Mouse (Mus musculus): ENCODE results near the gene A630001G21Rik.

GRCm38 (mm10) chr1:85742916-85743505 lies 35.4 kb downstream of the A630001G21Rik start:
- TF ChIP-seq CTCF (IDR thresholded peaks at IDR 0.05; ENCODE audit: control insufficient read depth, insufficient read depth, insufficient replicate concordance, low read depth, low read length), result no peak
- no peak for TF ChIP-seq POLR2A (IDR thresholded peaks at IDR 0.05; ENCODE audit: control insufficient read depth, low read depth, low read length)
